Mouse (Mus musculus) thymus, postnatal 14 days (tissue): Measurements from ENCODE around the gene B4galnt1.
A peak's percentile ranks its signal among the peaks of the same experiment; 100 is the strongest.
"Not testable (repeated sequence)": the region's sequence is repeated elsewhere in the genome, so short reads cannot be mapped to it uniquely, and the experiment has no call there.

ENCODE experiments used
- DNase-seq: peaks from one replicate; pipeline ENCODE4 v3.0.0; 2021

B4galnt1 gene

GRCm38 (mm10) chr10:127164631-127165353 is at the start of gene B4galnt1:
B4galnt1 (plus strand) TSS chr10:127165225.
- DNase-seq = peak; percentile 86

GRCm38 (mm10) chr10:127118470-127118869 is 46.6 kb upstream of the B4galnt1 start:
- no peak for DNase-seq

GRCm38 (mm10) chr10:127119229-127119628 is 45.8 kb upstream of the B4galnt1 start:
- no peak for DNase-seq

DNA sequence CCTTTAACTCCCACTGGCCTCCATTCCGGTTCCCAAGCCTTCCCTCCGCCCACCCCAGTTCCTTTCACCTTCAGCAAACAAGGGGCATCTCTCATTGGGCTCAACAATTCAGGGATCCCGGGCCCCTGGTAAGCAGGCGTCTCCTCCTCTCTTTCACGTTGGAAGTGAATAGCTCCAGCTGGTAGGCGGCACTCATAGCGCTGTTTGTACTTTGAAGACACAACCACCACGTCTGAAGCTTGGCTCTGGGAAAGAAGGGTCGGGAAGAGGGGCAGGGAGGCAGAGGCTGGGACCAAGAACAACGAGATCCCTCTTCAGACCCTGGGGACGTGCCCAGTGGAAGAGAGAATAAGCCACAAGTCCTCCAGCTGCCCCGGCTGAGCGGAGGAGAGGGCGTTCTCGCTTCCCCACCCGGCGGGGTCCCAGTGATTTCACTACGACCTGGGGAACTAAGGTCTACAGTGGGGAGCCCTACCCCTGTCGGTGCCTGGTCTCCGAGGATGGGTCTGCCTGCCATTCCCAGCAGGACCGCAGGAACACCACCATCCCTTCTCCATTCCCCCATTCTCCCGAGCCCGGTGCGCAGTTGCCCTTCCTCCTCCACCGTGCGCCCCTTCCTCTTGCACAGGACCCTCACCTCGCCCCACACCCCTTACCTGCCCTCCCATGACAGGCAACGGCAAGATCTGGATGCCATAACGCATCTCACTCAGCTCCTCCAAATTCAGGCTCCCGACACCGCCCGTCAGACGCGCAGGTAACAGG is 44.5 kb upstream of the B4galnt1 start:
- no peak for DNase-seq

- DNase-seq = peak; percentile 96
Observed at GRCm38 (mm10) chr10:127121066-127121477, 44.0 kb upstream of the B4galnt1 start, which contains the start of gene Os9. Os9 (minus strand) TSS chr10:127121131.

GRCm38 (mm10) chr10:127122018-127122417 is 43.0 kb upstream of the B4galnt1 start:
- DNase-seq = no peak

DNA sequence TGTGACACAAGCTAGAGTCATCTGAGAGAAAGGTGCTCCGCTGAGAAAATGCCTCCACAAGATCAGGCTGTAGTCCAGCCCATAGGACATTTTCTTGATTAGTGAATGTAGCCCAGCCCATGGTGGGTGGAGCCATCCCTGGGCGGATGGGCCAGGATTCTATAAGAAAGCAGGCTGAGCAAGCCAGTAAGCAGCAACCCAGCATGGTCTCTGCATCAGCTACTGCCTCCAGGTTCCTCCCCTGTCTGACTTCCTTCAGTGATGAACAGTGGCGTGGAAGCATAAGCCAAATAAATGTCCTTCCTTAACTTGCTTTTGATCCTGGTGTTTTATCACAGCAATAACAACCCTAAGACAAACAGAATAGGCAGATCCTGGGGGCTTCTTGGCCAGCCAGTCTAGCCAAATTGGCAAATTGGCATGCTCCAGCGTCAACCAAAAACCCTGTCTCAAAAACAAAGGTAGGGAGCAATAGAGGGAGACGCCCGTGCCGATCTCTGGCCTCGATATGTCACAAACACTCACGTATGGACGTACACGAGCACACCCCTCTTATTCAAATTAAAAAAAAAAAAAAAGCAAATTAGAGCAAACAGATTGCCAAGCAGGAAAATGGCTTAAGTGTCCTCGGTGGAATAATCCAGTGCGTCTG is 42.1 kb upstream of the B4galnt1 start:
- DNase-seq = no peak

GRCm38 (mm10) chr10:127123436-127123805 is 41.6 kb upstream of the B4galnt1 start:
- peak; percentile 72 for DNase-seq

- DNase-seq = peak; percentile 66
Observed at GRCm38 (mm10) chr10:127125210-127126001, 39.6 kb upstream of the B4galnt1 start.

- no peak for DNase-seq
Observed at GRCm38 (mm10) chr10:127126579-127126978, 38.4 kb upstream of the B4galnt1 start.

DNA sequence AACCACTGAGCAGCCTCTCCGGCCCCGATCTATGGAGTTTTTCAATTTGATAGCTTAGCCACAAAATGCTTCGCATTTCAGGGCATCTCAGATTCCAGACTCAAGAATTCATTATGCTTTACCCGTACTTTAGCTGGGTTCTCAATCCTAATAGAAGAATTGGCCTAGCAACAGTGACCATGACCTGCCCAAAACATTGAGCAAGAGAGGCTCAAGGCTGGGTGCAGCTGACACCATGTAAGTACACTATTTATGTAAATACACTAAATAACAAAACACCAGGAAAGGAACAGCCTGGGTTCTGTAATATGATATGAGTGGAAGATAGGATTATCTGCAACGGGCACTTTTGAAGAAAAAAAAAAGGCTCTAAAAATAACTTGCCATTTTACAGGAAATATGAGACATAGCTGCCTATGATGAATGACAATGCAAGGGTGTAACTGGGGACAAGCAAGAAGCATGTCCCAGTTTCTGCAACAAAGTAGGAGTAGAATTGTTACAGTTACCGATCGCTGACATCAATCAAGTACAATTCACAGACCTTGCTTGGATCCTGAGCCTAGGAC is 37.2 kb upstream of the B4galnt1 start:
- no peak for DNase-seq

DNA sequence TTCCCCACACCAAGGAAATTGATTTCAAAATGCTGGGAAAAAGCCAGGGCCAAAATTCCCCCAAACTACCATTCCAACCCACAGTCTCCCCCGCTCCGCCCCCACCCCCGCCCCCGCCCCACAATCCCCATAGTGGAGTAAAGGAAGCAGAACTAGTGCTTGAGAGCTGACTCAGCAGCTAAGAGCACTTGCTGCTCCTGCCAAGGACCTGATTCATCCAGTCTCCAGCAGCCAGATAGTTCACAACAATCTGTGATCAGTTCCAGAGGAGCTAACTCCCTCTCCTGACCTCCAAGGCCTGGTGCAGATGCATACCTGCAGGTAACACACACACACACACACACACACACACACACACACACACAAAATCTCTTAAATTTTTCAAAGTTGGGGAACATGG is 35.6 kb upstream of the B4galnt1 start:
- no peak for DNase-seq

DNA sequence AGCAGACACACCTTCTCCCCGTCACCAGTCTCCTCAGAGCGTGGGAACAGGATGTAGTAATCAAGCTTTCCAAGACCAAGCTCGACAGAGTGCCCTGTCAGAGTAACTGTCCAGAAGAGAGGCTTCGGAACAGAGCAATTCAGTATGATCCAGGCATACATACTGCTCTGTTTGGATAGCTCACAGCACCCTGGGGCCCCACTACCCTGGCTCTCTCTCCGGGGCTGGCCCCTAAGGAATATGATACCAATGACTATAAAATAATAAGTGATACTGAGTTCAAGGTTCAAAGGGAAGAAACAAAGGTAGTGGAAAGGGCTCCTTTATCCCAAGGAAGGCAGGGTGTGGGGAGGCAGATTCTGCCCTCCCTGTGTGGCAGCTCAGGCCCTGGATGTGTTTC is 32.6 kb upstream of the B4galnt1 start:
- DNase-seq = no peak

DNA sequence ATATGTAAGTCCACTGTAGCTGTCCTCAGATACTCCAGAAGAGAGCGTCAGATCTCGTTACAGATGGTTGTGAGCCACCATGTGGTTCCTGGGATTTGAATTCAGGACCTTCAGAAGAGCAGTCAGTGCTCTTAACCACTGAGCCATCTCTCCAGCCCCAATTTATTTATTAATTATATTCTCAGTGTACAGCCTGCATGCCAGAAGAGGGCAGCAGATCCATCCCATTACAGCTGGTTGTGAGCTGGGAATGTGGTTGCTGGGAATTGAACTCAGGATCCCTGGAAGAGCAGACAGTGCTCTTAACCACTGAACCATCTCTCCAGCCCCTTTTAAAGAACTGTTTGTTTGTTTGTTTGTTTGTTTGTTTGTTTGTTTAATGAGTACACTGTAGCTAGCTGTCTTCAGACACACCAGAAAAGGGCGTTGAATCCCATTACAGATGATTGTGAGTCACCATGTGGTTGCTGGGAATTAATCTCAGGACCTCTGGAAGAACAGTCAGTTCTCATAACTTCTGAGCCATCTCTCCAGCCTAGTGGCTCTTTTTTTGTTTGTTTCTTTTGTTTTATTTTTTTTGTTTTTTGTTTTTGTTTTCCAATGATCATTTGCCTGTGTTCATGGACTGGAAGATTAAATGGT is 30.5 kb upstream of the B4galnt1 start:
- DNase-seq = not testable (repeated sequence)

GRCm38 (mm10) chr10:127135118-127135836 is 29.7 kb upstream of the B4galnt1 start:
- peak; percentile 70 for DNase-seq

DNA sequence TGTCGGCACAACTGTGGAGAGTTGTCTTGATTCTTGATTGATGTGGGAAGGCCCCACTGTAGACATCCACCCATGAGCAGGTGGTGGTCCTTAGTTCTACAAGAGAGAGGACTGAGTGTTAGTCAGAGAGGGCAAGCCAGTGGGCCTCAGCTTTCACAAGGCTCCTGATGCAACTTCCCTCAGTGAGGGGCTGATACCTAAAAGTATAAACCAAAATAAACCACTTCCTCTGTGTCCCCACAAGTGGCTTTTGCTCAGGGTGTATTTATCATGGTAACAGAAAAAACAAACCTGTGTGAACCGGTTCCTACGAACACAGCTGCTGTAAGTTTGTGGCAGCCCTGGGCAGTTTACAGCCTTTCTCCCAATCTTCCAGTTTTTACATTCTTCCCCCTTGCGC is 28.5 kb upstream of the B4galnt1 start:
- peak; percentile 51 for DNase-seq

GRCm38 (mm10) chr10:127137896-127138295 is 27.1 kb upstream of the B4galnt1 start:
- no peak for DNase-seq

- DNase-seq = no peak
Observed at GRCm38 (mm10) chr10:127138328-127139141, 26.5 kb upstream of the B4galnt1 start.

GRCm38 (mm10) chr10:127140971-127141370 is 24.1 kb upstream of the B4galnt1 start:
- no peak for DNase-seq

- peak; percentile 68 for DNase-seq
Observed at GRCm38 (mm10) chr10:127141500-127141899, 23.5 kb upstream of the B4galnt1 start.
